Mouse (Mus musculus): ENCODE measurements around the gene Egfl8. TPM values are rescaled to one million over a fixed set of nuclear protein-coding genes. Genes with fewer than 3 reads are reported as not detected.

The Egfl8 gene
- polyA plus RNA-seq, 1 experiment from 2014 or later, result 3.1 TPM

DNA sequence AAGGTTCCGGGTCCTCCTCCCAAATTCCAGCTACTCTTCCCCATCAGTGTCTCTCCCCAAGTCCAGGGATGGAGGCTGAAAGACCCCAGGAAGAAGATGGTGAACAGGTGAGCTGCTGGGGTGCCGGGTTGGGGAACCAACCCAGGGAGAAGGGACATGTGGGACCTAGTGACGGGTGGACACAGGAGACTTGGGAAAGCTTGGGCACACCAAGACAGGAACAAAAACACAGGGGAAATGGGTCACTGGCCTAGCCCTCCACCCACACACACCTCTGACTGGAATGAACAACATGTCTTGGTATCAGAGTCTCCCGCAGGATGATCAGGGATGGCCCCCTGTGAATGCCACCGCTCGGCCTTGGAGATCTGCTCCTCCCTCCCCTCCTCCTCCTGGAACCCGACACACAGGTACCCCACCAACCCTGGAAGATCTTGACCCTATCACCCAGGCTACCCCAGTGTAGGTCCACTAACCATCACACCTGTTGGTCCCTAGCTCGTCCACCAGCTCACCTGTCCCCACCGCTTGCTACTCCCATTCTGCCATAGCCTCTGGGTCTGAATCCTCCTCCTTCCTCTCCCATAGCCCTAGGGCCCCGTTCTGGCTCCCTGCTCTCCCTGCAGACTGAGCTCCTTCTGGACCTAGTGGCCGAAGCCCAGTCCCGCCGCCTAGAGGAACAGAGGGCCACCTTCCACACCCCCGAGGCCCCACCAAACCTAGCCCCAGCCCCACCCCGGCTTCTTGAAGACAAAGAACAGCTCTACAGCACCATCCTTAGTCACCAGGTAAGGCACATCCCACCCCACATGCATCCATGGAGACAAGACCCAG lies 25.4 kb downstream of the Egfl8 start:
- DNase-seq (ENCODE audit: low spot score), result no peak
- Histone ChIP-seq H3K4me3 (ENCODE audit: low read depth, low read length) (0 out of 2 replicates have a peak overlapping the region, but pooled peaks have one; percentile 15), H3K4me1 (ENCODE audit: control insufficient read depth, insufficient read depth, low read length) (peaks cover 37% of the 10 kb centered on the region), H3K4me2 (ENCODE audit: low read depth, low read length) (no peak overlapping the region), H3K27ac (replicated peaks; ENCODE audit: low read depth, low read length) (peak overlapping the region; percentile 99), H3K9me3 (replicated peaks; ENCODE audit: control insufficient read depth, low read length) (no peaks in the 10 kb centered on the region), H3K27me3 (ENCODE audit: control insufficient read depth, insufficient read depth, low read length) (no peaks in the 10 kb centered on the region), H3K36me3 (replicated peaks; ENCODE audit: control insufficient read depth, insufficient read depth, low read depth, low read length) (peaks cover under 1% of the 10 kb centered on the region; the same call in 1 of the 2 replicates), H3K9ac (replicated peaks; ENCODE audit: low read length) (no peak overlapping the region)
- 45% methylated on average over 14 of the region's 15 CpGs for WGBS
- ATAC-seq (replicated peaks; ENCODE audit: insufficient number of reproducible peaks, low FRiP score, low TSS enrichment, low read depth), result no peak

DNA sequence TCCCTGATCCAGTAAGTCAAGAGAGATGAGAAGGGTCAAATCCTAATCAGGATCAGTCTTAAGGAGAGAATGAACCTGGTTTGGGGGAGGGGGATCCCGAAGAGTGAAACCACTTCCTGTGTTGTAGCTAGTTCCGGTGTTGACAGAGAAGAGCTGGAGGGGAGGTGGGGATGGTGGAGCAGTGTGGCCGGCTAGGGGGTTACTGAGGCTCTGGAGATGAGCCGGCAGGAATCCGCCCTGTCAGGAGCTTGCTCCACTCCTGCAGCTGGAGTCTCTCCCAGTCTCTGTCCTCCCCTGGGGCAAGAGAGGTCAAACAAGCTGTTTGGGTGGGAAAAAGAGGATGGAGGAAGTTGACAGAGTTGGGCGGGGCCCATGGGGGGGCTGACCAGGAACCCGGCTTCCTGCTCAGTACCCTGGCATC lies 26.1 kb downstream of the Egfl8 start, which contains the start of gene Gpsm3:
Gpsm3 (plus strand) TSS at position 126 of the 421 bp plus-strand sequence.
- WGBS, result 12% methylated on average over 7 of the region's 7 CpGs
- peak within 1 kb of the TSS; percentile 99 for H3K27ac ChIP-seq (replicated peaks; ENCODE audit: low read depth, low read length)
- H3K4me3 ChIP-seq (ENCODE audit: low read depth, low read length), result peak within 1 kb of the TSS; percentile 15; the same call in 1 of the 2 replicates
- H3K4me2 ChIP-seq (ENCODE audit: low read depth, low read length), result no peak within 1 kb of the TSS
- no peaks in the 10 kb centered on the region for H3K9me3 ChIP-seq (replicated peaks; ENCODE audit: control insufficient read depth, low read length)
- no peak within 1 kb of the TSS for H3K9ac ChIP-seq (replicated peaks; ENCODE audit: low read length)
- no peaks in the 10 kb centered on the region for H3K27me3 ChIP-seq (ENCODE audit: control insufficient read depth, insufficient read depth, low read length)
- ATAC-seq (replicated peaks; ENCODE audit: insufficient number of reproducible peaks, low FRiP score, low TSS enrichment, low read depth) (no peak), DNase-seq (ENCODE audit: low spot score) (peak; percentile 36)
- peaks cover 36% of the 10 kb centered on the region for H3K4me1 ChIP-seq (ENCODE audit: control insufficient read depth, insufficient read depth, low read length)
- H3K36me3 ChIP-seq (replicated peaks; ENCODE audit: control insufficient read depth, insufficient read depth, low read depth, low read length), result no peaks in the 10 kb centered on the region

DNA sequence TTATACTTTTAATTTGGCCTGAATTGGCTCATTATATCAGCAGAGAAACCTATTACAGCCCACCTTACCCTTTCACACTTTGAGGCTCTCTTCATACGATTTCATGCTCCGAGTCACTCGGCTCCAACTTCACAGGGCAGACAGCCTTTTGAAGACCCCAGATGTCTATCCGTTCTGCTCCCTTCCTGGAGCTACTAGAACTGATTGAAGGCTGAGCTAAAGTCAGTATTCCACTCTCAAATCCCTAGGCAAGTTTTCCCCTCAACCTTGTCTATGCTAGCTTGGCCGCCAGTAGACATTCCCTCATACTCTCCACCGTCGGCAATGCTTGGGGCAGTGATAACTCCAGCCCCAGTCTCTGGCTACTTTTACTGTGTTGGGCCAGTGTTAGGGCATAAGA lies 26.6 kb downstream of the Egfl8 start:
- no peak overlapping the region for H3K27ac ChIP-seq (replicated peaks; ENCODE audit: low read depth, low read length)
- ATAC-seq (replicated peaks; ENCODE audit: insufficient number of reproducible peaks, low FRiP score, low TSS enrichment, low read depth), result no peak
- no peak overlapping the region for H3K4me3 ChIP-seq (ENCODE audit: low read depth, low read length)
- no peak for DNase-seq (ENCODE audit: low spot score)
- 43% methylated on average over 7 of the region's 7 CpGs for WGBS
- H3K9me3 ChIP-seq (replicated peaks; ENCODE audit: control insufficient read depth, low read length), result no peaks in the 10 kb centered on the region
- no peaks in the 10 kb centered on the region for H3K36me3 ChIP-seq (replicated peaks; ENCODE audit: control insufficient read depth, insufficient read depth, low read depth, low read length)
- H3K4me1 ChIP-seq (ENCODE audit: control insufficient read depth, insufficient read depth, low read length), result peaks cover 32% of the 10 kb centered on the region
- H3K4me2 ChIP-seq (ENCODE audit: low read depth, low read length), result no peak overlapping the region
- H3K27me3 ChIP-seq (ENCODE audit: control insufficient read depth, insufficient read depth, low read length), result no peaks in the 10 kb centered on the region
- H3K9ac ChIP-seq (replicated peaks; ENCODE audit: low read length), result no peak overlapping the region

DNA sequence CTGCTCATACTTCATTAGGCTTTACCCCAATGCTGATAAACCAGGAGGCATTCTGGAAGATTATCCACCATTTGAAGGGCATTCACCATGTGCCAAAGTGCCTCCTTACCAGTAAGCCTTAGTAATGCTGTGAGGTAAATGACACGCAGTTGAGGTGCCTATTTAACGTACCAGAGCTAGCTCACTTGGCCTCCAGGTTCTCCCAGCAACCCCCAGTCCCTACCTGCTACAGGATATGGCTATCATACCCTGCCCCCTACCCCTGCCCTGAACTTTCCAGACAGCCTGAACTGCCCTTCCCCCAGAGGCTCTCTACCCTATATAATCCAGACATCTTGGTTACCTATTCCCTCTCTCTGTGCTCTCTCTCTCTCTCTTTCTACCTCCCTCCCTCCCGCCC lies 27.0 kb downstream of the Egfl8 start:
- no peak overlapping the region for H3K4me3 ChIP-seq (ENCODE audit: low read depth, low read length)
- no peaks in the 10 kb centered on the region for H3K9me3 ChIP-seq (replicated peaks; ENCODE audit: control insufficient read depth, low read length)
- H3K4me2 ChIP-seq (ENCODE audit: low read depth, low read length), result no peak overlapping the region
- no peaks in the 10 kb centered on the region for H3K27me3 ChIP-seq (ENCODE audit: control insufficient read depth, insufficient read depth, low read length)
- no peak for ATAC-seq (replicated peaks; ENCODE audit: insufficient number of reproducible peaks, low FRiP score, low TSS enrichment, low read depth)
- no peak overlapping the region for H3K9ac ChIP-seq (replicated peaks; ENCODE audit: low read length)
- H3K36me3 ChIP-seq (replicated peaks; ENCODE audit: control insufficient read depth, insufficient read depth, low read depth, low read length), result no peaks in the 10 kb centered on the region
- peaks cover 27% of the 10 kb centered on the region for H3K4me1 ChIP-seq (ENCODE audit: control insufficient read depth, insufficient read depth, low read length)
- WGBS, result 49% methylated on average over 3 of the region's 3 CpGs
- H3K27ac ChIP-seq (replicated peaks; ENCODE audit: low read depth, low read length), result no peak overlapping the region
- DNase-seq (ENCODE audit: low spot score), result no peak

DNA sequence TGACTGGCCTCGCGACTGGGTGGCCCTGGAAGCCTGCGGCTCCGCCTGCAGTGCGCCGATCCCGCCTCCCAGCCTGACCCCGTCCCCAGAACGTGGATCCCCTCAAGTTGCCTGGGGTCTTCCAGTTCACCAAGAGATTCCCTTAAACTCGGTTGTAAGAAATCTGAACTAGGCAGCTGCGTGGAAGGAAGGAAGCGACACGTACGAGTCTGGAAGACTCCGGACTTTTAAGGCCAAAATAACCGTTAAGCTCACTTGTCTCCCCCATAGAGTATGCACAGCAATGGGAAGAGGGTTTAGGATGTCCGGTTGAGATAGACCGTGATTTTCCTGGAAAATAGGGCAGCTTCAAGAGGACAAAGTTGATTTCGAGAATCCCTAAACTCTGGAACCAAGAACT lies 28.0 kb downstream of the Egfl8 start:
- ATAC-seq (replicated peaks; ENCODE audit: insufficient number of reproducible peaks, low FRiP score, low TSS enrichment, low read depth) (no peak), DNase-seq (ENCODE audit: low spot score) (no peak)
- H3K36me3 ChIP-seq (replicated peaks; ENCODE audit: control insufficient read depth, insufficient read depth, low read depth, low read length), result no peaks in the 10 kb centered on the region
- H3K4me1 ChIP-seq (ENCODE audit: control insufficient read depth, insufficient read depth, low read length), result peaks cover 25% of the 10 kb centered on the region
- peak overlapping the region; percentile 95 for H3K27ac ChIP-seq (replicated peaks; ENCODE audit: low read depth, low read length)
- peak overlapping the region; percentile 52 for H3K4me3 ChIP-seq (ENCODE audit: low read depth, low read length)
- H3K9me3 ChIP-seq (replicated peaks; ENCODE audit: control insufficient read depth, low read length), result no peaks in the 10 kb centered on the region
- peak overlapping the region; percentile 86 for H3K9ac ChIP-seq (replicated peaks; ENCODE audit: low read length)
- WGBS, result 6% methylated on average over 19 of the region's 19 CpGs
- peak overlapping the region; percentile 91 for H3K4me2 ChIP-seq (ENCODE audit: low read depth, low read length)
- no peaks in the 10 kb centered on the region for H3K27me3 ChIP-seq (ENCODE audit: control insufficient read depth, insufficient read depth, low read length)

DNA sequence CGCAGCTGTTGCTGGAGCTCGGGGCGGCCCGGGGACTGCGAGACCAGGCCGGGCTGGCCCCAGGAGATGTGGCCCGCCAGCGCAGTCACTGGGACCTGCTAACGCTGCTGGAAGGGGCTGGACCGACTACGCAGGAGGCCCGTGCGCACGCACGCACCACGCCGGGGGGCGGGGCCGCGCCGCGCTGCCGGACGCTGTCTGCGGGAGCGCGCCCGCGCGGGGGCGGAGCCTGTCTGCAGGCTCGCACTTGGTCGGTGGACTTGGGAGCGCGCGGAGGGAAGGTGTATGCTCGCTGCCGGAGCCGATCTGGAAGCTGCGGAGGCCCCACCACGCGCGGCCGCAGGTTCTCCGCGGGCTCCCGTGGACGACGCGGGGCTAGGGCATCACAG lies 28.4 kb downstream of the Egfl8 start:
- Histone ChIP-seq H3K36me3 (replicated peaks; ENCODE audit: control insufficient read depth, insufficient read depth, low read depth, low read length) (no peaks in the 10 kb centered on the region), H3K27me3 (ENCODE audit: control insufficient read depth, insufficient read depth, low read length) (no peaks in the 10 kb centered on the region), H3K4me1 (ENCODE audit: control insufficient read depth, insufficient read depth, low read length) (peaks cover 25% of the 10 kb centered on the region), H3K9ac (replicated peaks; ENCODE audit: low read length) (peak overlapping the region; percentile 86), H3K9me3 (replicated peaks; ENCODE audit: control insufficient read depth, low read length) (no peaks in the 10 kb centered on the region), H3K4me2 (ENCODE audit: low read depth, low read length) (peak overlapping the region; percentile 91), H3K4me3 (ENCODE audit: low read depth, low read length) (peak overlapping the region; percentile 52), H3K27ac (replicated peaks; ENCODE audit: low read depth, low read length) (peak overlapping the region; percentile 95)
- under 1% methylated on average over 50 of the region's 50 CpGs for WGBS
- ATAC-seq (replicated peaks; ENCODE audit: insufficient number of reproducible peaks, low FRiP score, low TSS enrichment, low read depth) (peak; percentile 81), DNase-seq (ENCODE audit: low spot score) (peak; percentile 96)

DNA sequence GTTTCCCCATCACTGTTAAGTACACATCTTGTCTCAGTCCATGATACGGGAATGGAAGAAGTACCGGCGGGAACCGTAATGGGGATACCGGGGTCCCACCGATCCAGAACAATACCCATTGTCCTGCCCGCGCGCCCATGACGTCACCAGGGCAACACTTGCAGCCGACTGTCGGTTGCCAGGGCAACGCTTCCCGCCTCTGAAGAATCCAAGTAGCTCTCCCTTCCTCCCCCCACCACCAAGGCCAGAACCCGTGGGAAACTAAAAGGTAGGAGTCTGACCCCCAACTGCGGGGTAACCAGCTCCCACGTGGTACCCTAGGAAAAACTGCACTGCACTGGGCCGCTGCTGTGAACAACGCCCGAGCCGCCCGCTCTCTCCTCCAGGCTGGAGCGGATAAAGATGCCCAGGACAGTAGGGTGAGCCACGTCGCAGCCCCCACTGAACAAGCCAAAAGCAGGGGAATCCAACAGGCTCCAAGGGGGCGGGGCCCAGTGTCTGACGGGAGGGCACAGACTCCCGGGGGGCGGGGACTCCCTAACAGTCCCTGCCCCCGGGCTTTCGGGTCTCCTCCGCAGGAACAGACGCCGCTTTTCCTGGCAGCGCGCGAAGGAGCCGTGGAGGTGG lies 28.9 kb downstream of the Egfl8 start:
- DNase-seq (ENCODE audit: low spot score), result peak; percentile 95
- Histone ChIP-seq H3K9ac (replicated peaks; ENCODE audit: low read length) (peak overlapping the region; percentile 86), H3K4me2 (ENCODE audit: low read depth, low read length) (peak overlapping the region; percentile 91), H3K4me3 (ENCODE audit: low read depth, low read length) (peak overlapping the region; percentile 52), H3K9me3 (replicated peaks; ENCODE audit: control insufficient read depth, low read length) (no peaks in the 10 kb centered on the region), H3K27me3 (ENCODE audit: control insufficient read depth, insufficient read depth, low read length) (no peaks in the 10 kb centered on the region), H3K36me3 (replicated peaks; ENCODE audit: control insufficient read depth, insufficient read depth, low read depth, low read length) (no peaks in the 10 kb centered on the region), H3K4me1 (ENCODE audit: control insufficient read depth, insufficient read depth, low read length) (peaks cover 25% of the 10 kb centered on the region), H3K27ac (replicated peaks; ENCODE audit: low read depth, low read length) (peak overlapping the region; percentile 95)
- ATAC-seq (replicated peaks; ENCODE audit: insufficient number of reproducible peaks, low FRiP score, low TSS enrichment, low read depth), result peak; percentile 74
- WGBS, result under 1% methylated on average over 37 of the region's 38 CpGs
